Mouse (Mus musculus) liver, adult (tissue): Measurements from ENCODE around the gene Gm45233.

Source experiments
- GATA4 ChIP-seq: IDR thresholded peaks from 2 replicates; pipeline ENCODE4 v1.6.1; 2014; ENCODE audit warnings: mild to moderate bottlenecking, low read length; ENCODE audit not compliant: insufficient replicate concordance

The Gm45233 gene

DNA sequence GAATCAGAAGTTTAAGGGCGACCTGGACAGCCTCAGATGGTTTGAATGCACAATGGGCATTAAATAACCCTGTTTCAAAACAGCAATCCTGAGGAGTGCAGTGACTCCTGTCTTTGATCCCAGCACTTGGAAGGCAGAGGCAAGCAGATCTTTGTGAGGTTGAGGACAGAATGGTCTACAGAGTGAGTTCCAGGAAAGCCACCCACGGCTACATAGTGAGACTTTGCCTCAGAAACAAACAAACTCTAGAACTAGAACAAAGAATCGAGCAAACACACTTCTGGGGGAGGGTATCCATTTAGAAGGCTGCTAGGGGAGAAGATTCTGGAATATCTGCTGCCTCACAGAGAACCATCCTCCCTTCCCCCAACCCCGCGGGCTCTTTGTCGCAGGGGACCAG, 3.4 kb upstream of the Gm45233 start, which contains the start of gene Cldnd2:
Gene Cldnd2 (plus strand): TSS at position 301 of the 400 bp plus-strand sequence.
- no peak for TF ChIP-seq GATA4

DNA sequence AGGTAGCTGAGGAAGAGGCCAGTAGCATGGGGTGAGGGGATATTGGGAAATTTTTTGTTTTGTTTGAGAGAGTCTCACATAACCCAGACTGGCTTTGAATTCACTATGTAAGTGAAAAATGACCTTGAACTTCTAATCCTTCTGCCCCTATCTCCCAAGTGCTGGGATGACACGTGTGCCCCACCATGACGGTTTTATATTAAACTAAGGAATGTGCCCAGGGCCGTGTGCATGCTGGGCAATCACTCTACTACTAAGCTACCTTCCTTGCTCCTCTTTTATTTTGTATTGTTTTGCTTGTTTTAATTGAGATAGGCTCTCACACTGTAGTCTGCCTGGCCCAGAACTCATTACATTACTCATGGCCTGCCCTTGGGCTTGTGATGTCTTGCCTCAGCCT, 2.9 kb upstream of the Gm45233 start:
- no peak for TF ChIP-seq GATA4

DNA sequence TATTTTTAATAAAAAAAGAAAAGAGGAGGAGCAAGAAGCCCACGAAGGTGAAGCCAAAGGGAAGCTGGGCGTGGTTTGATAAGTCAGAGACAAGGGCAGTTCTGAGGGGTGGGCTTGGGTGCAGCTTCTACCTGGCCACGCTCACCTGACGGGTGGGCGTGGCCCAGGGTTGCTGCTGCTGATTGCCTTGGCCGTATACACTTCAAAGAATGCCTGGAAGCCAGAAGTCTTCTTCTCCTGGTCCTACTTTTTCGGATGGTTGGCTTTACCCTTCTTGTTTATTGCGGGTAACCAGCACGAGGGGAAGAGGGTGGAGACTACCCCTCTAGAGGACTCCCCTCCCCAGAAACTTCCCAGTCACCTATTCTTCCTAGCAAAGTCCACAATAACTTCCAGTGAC, 1.2 kb upstream of the Gm45233 start:
- no peak for TF ChIP-seq GATA4

GRCm38 (mm10) chr7:43443126-43443916, 607 bp upstream of the Gm45233 start:
- TF ChIP-seq GATA4: no peak

DNA sequence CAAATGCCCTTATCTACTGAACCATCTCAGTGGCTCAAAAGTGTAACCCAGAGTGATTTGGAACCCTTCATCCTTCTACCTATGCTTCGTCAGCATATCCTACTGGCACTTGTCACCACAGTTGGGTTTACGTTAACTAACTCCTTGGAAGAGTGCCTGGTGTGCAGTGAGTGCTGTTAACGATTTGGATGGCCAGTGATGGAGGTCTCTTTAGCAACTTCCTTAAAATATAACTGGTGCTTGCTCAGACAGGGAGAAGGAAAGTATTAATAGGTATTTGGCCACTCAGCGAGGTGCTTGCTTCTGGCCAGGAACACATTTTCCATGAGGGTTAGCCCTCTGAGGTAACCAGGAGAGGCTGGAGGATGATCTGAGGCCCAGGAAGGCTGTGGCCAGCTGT, 3.9 kb downstream of the Gm45233 start:
- no peak for TF ChIP-seq GATA4

DNA sequence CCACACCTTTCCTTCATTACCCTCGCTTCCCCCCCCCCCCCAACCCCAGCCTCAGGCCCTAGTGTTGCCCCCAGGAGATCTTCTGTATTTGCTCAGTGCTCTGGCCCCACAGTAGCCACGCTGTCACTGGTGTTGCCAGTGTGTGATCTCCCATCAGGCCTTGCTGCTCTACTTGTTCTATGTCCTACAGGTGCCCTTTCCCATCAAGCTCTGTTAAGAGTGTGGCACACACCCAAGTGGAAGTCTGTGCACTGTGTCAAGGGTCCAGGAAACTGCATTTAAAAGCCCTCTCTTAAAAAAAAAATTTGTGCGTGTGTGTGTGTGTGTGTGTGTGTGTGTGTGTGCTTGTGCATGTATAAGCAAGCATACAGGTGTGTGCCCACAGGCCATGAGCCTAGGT, 4.3 kb downstream of the Gm45233 start:
- no peak for TF ChIP-seq GATA4

- TF ChIP-seq GATA4: no peak
Measured at GRCm38 (mm10) chr7:43449811-43450210, 5.9 kb downstream of the Gm45233 start.

GRCm38 (mm10) chr7:43451726-43452125, 7.8 kb downstream of the Gm45233 start:
- no peak for TF ChIP-seq GATA4

GRCm38 (mm10) chr7:43452609-43453008, 8.7 kb downstream of the Gm45233 start:
- no peak for TF ChIP-seq GATA4

DNA sequence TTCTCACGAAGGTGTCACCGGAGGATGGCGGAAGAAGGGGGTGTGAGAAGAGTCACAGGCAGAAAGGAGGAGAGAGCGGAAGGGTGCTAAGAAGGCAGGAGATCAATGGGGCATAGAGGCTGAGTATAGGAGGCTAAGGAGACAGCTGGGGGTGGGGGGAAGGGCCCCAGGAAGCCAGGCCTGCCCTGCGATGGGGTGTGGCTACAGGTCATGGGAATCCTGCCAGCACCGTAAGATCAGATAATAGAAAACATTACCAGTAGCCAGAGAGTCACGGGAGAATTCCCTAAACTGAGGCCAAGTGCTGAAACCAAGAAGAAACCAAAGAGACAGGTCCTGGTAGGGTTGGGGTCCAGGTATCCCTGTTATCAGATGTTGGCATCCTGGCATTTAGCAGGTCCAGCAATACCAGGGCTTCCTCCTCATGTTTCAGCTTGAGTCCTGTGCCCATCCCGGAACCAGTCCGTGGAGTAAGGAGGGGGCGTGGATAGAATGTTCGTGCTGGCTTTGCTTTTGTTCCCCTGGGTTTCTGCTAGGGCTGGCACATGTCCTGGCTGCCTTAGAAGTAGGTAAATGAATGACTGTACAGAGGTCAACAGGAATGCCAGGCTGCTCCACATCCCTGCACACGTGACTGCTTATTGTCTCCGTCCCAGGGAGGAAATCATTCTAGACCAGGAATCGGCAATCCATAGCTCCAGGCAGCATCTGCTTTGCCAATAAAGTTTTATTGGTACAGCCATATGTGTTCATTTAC, 9.8 kb downstream of the Gm45233 start:
- TF ChIP-seq GATA4: no peak

- no peak for TF ChIP-seq GATA4
Measured at GRCm38 (mm10) chr7:43454371-43454770, 10.4 kb downstream of the Gm45233 start.

DNA sequence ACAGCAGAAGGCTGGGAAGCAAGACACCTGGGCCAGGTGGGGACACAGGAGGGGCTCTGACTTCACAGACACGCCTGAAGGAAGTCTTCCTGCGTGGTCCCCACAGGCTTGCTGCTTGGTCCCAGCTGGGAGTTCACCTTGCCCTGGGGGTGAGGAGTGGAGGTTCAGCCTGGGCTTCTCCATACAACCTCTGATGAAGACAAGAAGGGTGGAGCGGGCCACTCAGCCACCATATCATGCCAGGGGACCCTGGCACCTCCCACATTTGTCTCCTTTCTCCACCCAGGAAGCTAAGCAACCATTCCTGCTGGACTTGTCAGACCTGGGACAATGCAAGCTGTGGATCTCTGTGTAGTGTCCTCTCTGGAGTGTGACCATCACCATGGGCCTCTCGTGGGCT, 18.9 kb downstream of the Gm45233 start, which contains the start of gene Vsig10l:
Gene Vsig10l (plus strand): TSS at position 301 of the 400 bp plus-strand sequence.
- no peak for TF ChIP-seq GATA4

GRCm38 (mm10) chr7:43463976-43464375, 20.0 kb downstream of the Gm45233 start:
- no peak for TF ChIP-seq GATA4

- no peak for TF ChIP-seq GATA4
Measured at GRCm38 (mm10) chr7:43464864-43465343, 21.0 kb downstream of the Gm45233 start.

- no peak for TF ChIP-seq GATA4
Measured at GRCm38 (mm10) chr7:43465344-43466098, 21.6 kb downstream of the Gm45233 start.
